In genomic region chr12:3396931-3397330, GRCm38 (mm10) we compare ENCODE assay signal across 18 mouse cellular contexts. TPM values are rescaled to one million over a fixed set of nuclear protein-coding genes. Genes with fewer than 3 reads are reported as not detected.
DNase-seq lines count a peak whose midpoint lies in the region; ATAC-seq lines count a peak whose summit lies in the region.
"Had no signal": no experiment of that assay in that cellular context is flagged by ENCODE, and none has a peak within 500 bp of the region (broad histone marks: within the 10 kb centered on the region; RNA-seq: fewer than 3 reads in every experiment).

No protein-coding gene starts in this region.

- intact Hi-C loops in gastrocnemius, postnatal 36 days (cut with DNase I) = no loop called here

- DNase-seq in gastrocnemius, adult 18-20 months (ENCODE audit: low spot score) = peak; percentile 69
- no peak for DNase-seq in gastrocnemius, postnatal 10 days
- peak; percentile 32 to 40 for DNase-seq in gastrocnemius, adult 8-10 months (ENCODE audit: low spot score in 2 of 2)
- DNase-seq in gastrocnemius, postnatal 36 days = no peak
- DNase-seq in skeletal muscle tissue, adult 2 months (ENCODE audit: low read depth, low spot score) = peak; percentile 78
- DNase-seq: adrenal gland, adult 2 months; adrenal gland, postnatal 10 days; adrenal gland, postnatal 25 days; B cell, adult 2 months; cerebellum, adult 11 months; cerebellum, adult 8-10 months; cerebellum, adult 9-11 months; cerebellum, postnatal 14 days; cerebellum, postnatal 36 days; embryo, embryonic 11 days had no signal

- no peak for ATAC-seq in CD4-positive, CD25-positive, alpha-beta regulatory T cell, adult 4 months
- ATAC-seq: forebrain, embryonic 14.5 days; forebrain, embryonic 16.5 days had no signal

RNA-seq across cellular contexts. Expression of gene Asxl2, which starts 29.7 kb away (rescaled TPM):
- total RNA-seq in gastrocnemius, adult 18-20 months (2021) = 10 to 100 TPM; 15.2 to 17.1 TPM
- 10 to 100 TPM; 19.4 to 22.7 TPM for total RNA-seq in gastrocnemius, postnatal 10 days (2021)
- total RNA-seq in gastrocnemius, adult 8-10 months (2022) = 10 to 100 TPM; 15.8 to 19.9 (median 18.4) TPM
- 10 to 100 TPM; 13.8 to 17.4 TPM for total RNA-seq in gastrocnemius, postnatal 36 days (2021)
- 10 to 100 TPM; 55.6 to 64.8 TPM for polyA plus RNA-seq in CD4-positive, CD25-positive, alpha-beta regulatory T cell, adult 4 months (2017; shearing (Covaris generic))

RNA-seq across cellular contexts. Expression of gene Kif3c, which starts 32.0 kb away (rescaled TPM):
- 10 to 100 TPM; 24.0 to 30.5 TPM for total RNA-seq in gastrocnemius, adult 18-20 months (2021)
- 10 to 100 TPM in 1 of 2 experiments, 1 to 10 TPM in 1; 9.9 to 10.7 TPM for total RNA-seq in gastrocnemius, postnatal 10 days (2021)
- total RNA-seq in gastrocnemius, adult 8-10 months (2022) = 10 to 100 TPM; 27.2 to 48.0 (median 33.1) TPM
- 10 to 100 TPM; 14.3 to 22.9 TPM for total RNA-seq in gastrocnemius, postnatal 36 days (2021)
- polyA plus RNA-seq in CD4-positive, CD25-positive, alpha-beta regulatory T cell, adult 4 months (2017; shearing (Covaris generic)) = 1 to 10 TPM; 2.6 to 3.3 TPM

Comparison
In these comparisons a context has a peak if more than half of its experiments do, and no peak if none do; other contexts are left out.
1. DNase-seq: peak in gastrocnemius, adult 18-20 months (single experiment), gastrocnemius, adult 8-10 months (2 of 2) and skeletal muscle tissue, adult 2 months (single experiment); none in gastrocnemius, postnatal 10 days (single experiment) and gastrocnemius, postnatal 36 days (0 of 2).